Mouse (Mus musculus) gastrocnemius, adult 18-20 months (tissue): ENCODE results near the gene Ndufs3. TPM values are rescaled to one million over a fixed set of nuclear protein-coding genes. Genes with fewer than 3 reads are reported as not detected.
"Not testable (repeated sequence)": the region's sequence is repeated elsewhere in the genome, so short reads cannot be mapped to it uniquely, and the experiment has no call there.

Source experiments
- DNase-seq: peaks from one replicate; pipeline ENCODE4 v3.0.0; 2021; ENCODE audit warnings: low spot score
- total RNA-seq, 2 experiments: library from RNA; stranded (reverse); gene quantifications; 2 replicates each; pipeline ENCODE4 v1.2.3; 2021

The Ndufs3 gene
- total RNA-seq, 2 experiments from 2014 or later: 489 to 535 TPM

- no peak for DNase-seq
These were observed 6.2 kb upstream of the Ndufs3 start for GRCm38 (mm10) chr2:90910861-90911260.

DNA sequence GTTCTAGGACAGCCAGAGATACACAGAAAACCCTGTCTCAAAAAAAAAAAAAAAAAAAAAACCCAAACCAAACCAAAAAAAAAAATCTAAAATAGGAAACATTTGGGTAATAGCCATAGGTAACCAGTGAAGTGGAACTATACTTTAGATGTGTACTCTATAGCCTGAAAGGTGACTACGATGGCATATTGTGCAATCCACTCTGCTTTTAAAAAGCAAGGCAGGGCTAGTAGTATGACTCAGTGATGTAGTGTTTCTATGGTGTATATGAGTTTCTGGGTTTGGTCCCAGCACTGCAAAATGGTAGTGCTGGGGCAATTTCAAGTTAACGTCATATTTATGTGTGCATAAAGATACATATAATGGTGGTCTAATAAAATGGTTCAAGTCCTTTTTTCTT is 2.1 kb upstream of the Ndufs3 start:
- DNase-seq: no peak

DNA sequence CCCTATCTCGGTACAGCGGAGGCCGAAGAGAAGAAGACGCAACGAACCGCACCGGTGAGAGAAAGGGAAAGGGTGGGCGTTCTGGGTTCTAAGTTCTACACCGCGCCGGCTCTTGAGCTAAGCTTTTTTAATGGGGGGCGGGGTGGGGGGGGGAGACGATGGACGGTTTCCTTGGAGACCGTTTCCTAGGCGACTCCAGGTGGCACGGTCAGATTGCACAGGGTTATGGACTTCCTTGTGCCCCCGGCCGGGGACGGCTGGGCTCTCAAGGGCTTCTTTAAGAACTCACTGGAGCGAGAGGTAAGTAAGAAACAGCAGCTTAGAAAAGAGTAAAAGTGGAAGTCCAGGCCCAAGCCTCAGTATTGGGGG is 213 bp upstream of the Ndufs3 start:
- DNase-seq: no peak

DNA sequence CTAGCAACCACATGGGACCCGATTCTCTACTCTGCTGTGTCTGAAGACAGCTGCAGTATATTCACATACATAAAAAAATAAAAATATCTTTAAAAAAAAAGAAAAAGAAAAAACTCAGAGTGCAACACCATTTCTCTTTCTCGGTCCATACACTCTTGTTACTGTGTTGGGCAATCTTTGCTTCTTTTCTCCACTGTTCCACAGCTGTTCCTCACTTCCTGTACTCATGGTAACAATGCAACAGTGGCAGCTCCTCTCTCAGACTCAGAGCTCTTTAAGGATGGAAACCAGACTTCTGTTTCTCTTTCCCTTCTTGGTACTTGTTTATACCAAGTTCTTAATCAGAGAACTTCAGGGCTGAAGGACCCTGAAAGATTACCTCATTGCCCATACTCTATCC is 1.2 kb downstream of the Ndufs3 start:
- DNase-seq: no peak

DNA sequence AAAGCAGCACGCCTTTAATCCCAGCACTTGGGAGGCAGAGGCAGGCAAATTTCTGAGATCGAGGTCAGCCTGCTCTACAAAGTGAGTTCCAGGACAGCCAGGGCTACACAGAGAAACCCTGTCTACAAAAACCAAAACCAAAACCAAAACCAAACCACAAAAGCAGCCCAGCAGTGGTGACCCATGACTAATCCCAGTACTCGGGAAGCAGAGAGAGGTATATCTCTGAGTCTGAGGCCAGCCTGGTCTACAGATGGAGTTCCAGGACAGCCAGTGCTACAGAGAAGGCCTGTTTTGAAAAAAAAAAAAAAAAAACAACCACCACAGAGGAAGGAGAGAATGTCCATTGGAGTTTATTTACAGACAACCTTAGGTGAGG is 10.3 kb downstream of the Ndufs3 start:
- DNase-seq: not testable (repeated sequence)

DNA sequence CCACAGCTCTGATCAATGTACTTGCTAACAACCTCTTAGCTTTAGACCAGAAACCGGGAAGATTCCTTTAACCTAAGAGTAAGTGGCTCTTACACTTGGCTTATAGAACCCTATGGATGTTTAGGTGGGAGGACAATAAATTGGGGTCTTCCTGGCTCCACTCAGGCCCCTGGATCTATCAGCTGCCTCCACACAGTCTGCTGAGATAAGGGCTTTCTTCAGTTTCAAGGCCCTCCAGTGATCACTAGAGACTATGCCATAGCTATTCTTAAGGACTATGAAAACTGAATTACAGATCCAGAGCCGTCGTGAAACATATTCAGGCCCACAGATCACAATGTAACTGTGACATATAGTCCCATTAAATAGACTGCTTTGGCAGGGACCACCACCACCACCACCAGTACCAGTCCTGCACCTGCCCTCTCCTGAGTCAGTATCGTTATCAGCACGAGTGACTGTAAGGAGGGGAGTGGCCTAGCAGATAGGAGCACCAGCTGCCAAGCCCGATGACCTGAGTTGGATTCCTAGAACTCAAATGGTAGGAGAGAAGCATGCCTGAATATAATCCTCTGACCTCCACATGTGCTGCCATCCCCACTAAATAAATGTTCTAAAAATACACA is 10.8 kb downstream of the Ndufs3 start:
- DNase-seq: no peak

DNA sequence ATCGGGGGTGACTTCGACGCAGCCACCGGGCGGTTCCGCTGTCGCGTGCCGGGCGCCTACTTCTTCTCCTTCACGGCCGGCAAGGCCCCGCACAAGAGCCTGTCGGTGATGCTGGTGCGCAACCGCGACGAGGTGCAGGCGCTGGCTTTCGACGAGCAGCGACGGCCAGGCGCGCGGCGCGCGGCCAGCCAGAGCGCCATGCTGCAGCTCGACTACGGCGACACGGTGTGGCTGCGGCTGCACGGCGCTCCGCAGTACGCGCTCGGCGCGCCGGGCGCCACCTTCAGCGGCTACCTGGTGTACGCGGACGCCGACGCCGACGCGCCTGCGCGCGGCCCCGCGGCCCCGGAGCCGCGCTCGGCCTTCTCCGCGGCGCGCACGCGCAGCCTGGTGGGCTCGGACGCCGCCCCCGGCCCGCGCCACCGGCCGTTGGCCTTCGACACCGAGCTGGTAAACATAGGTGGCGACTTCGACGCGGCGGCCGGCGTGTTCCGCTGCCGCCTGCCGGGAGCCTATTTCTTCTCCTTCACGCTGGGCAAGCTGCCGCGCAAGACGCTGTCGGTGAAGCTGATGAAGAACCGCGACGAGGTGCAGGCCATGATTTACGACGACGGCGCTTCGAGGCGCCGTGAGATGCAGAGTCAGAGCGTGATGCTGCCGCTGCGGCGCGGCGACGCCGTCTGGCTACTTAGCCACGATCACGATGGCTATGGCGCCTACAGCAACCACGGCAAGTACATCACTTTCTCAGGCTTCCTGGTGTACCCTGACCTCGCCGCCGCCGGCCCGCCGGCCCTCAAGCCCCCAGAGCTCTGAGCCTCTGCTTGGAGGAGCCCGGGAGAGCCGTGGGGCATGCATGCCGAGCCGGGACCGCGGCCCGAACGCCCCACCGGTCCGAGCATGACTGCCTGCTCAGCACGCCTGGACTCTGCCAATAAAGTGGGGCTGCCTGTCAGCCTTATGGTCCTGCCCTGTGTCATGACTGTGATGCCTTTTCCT is 14.8 kb downstream of the Ndufs3 start:
- peak; percentile 25 for DNase-seq

DNA sequence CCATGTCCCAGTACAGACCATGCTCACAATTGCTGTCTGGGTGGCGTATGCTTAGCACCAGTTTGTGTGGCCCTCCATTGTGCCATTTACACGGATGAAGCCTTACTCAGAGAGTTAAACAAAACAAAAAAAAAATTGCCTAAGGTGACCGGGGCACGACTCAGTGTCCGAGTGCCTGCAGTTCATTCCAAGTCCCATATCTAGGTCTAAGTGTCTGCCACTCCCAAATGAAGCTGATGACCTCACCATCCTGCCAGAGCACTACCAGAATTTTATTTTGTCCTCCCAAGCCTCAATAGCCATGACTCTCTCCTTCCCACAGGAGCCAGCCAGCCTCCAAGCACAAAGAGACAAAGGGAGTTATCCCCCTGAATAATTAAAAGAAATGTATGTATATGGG is 17.0 kb downstream of the Ndufs3 start:
- DNase-seq: no peak

DNA sequence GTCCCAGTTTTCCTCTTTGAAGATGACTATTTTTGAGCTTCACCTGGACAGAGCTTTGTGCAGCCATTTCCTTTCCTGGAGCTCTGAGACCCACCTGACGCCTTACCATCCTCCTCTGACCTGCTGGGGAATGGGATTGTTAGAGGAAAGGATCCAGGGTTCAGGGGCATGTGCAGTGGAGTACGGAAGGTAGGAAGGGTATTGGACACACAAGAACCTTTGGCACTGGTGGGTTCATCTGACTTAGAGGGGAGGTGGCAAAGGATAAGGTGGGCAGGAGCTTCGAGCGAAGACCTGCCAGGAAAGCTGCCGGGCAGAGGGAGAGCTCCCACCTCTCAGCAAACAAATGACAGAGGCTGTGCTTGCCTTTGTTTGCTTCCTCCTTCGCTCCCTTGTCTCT is 18.2 kb downstream of the Ndufs3 start:
- DNase-seq: no peak

DNA sequence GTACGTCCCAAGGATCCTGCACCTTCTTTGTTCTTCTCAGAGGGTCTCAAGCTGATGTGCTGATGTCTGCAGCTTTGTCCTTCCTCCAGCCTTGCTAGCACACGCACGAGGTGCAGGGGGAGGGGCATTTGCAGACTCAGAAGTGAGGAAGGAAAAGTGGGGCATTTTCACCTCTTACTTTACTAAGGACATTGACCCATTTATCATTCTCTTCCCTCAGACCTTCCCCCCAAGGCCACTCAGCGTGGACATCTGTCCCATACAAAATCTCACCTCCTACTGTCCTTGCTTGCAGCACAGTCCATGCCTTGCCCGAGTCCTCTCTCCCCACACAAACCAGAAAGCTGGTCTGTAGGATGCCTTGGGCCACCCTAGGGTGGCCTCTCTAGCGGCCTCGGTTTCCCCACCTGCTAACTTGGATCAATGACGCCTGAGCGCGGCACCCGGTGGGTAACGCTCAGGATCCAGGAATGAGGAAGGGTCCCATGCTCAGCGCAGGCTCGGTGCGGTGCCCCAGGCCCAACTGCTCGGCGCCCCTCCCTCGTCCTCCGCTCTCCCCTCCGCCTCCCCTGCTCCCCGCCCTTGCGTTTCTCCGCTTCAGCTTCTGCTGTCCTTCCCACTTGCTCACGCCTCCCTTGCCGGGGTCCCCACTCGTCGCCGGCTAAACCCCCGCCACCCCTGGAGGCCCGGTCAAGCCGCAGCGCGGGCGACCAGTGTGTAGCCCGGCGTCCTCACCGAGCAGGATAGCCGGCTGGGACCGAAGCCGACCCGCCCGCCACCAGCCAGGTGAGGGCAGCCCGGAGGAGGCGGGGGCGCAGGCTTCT is 19.2 kb downstream of the Ndufs3 start, which contains the start of gene C1qtnf4:
TSS of gene C1qtnf4 (plus strand) at position 643 of the 824 bp plus-strand sequence.
- no peak for DNase-seq

DNA sequence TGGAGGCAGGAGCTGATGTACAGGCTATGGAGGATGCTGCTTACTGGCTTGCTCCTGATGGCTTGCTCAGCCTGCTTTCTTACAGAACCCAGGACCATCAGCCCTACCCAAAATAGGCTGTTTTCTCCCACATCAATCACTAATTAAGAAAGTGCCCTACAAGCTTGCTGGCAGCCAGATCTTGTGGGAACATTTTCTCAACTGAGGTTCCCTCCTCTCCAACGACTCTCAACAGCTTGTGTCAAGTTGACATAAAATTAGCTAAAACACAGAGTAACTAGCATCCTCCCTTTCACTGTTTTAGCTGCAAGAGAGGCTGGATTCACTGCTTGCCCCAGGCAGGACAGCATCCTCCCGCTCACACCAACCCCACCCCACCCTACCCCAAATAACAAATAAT is 22.8 kb downstream of the Ndufs3 start:
- no peak for DNase-seq

GRCm38 (mm10) chr2:90880144-90880785 is 24.4 kb downstream of the Ndufs3 start:
- DNase-seq: no peak

DNA sequence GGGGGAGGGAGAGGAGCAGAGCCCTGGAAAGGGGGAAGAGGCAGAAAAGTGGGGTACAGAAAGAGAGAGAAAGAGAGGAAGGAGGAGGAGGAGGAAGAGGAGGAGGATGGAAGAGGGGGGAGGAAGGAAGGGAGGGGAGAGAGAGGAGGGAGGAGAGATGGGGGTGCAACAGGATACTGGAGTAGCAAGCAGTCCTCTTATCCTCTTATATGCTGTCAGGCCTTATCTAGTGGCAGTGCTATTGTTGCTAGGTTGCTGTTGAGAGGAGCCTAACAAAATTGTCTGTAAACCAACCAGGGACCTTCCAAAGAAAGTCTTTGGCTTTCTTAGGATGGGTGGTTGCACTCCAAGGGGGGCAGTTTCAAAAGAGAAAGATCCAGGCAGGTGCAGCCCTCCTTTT is 25.2 kb downstream of the Ndufs3 start:
- no peak for DNase-seq

GRCm38 (mm10) chr2:90877584-90878259 is 26.9 kb downstream of the Ndufs3 start:
- no peak for DNase-seq

DNA sequence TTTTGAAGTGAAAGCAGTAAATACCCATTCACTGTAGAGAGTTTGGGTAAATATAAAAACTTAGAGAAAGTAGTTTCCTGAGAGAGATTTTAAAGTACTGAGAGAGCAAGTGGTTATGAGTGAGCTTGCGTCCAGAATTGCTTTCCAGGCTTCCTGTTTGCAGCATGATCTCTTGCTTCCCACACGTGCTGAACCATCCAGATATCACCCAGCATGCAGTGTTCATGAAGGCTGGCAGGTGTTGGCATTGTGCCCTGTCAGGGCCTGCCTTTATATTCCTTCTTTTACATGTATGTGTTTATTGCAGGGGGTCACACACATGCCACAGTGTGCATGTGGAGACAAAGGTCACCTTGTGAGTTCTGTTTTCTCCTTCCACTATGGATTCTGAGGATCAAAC is 29.4 kb downstream of the Ndufs3 start:
- no peak for DNase-seq

GRCm38 (mm10) chr2:90874025-90874424 is 30.6 kb downstream of the Ndufs3 start:
- no peak for DNase-seq

DNA sequence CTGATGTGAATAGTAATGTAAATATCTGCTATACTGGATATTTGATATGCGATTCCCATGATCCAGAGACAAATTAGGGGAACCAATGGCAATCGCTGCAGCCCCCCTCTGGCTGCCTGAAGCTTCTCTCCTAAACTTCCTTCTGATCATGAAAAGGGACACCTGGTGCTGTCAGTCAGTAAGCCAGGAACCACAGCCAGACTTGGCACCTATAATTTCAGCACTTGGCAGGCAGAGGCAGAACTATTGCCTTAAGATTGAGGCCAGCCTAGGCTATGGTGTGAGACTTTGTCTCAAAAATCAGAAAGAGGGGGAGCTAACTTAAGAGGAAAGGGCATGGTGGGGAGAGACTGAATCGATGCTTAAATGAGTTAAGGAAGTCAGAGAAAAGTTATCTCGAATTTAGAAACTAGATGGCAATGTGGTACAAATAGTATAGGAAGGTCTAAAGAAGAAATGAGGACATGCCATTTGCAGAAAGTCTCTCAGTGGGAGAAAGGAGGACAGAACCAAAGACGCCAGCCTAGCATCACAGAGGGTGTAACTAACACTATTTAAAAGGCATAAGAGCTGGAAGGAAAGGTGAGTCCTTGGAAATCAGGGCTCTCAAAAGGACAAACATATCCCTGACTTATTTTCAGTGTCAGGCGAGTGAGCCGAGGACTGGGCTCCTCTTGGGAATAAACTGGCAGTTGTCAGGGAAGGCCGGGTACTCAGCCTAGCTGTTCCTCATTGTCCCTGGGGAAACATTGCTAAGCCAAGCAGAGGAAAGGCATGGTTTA is 33.3 kb downstream of the Ndufs3 start:
- peak; percentile 80 for DNase-seq

DNA sequence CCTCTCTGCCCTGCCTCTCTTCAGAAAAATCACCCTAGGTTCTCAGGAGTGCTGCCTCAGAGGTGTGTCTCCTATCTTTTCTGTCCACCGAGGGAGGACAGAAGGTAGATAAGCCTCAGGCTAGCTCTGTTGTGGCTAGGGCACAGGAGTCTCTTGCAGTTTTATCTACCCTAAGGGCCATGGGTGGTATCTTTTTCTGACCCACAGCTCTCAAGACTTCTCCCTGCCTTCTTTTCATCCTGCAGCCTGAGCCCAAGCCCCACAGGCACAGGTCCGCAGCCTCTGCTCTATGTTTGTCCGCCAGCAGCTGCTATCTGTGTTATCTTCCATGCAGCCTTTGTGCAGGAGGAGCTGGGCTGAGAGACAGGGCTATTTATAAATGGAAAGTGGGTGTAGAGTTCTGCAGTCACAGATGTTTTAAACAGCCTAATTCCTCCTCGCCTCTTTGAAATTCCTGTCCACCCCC is 34.5 kb downstream of the Ndufs3 start:
- no peak for DNase-seq

DNA sequence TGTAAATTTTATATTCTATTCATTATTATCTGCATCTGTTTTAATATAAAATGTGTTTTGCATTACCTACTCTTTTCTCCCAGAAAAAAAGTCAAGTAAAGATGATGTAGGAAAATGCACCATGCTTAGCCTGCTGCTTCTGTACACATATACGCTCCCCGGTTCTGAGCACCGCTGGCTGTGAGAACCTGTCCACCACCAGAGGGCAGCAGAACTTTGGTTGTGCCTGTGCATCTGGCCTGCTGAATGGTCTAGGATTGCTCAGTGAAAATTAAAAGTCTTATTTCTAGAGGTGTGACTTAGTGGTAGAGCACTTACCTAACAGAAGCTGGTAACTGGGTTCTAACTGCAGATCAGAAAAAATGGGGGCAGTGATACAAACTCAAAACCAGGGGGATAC is 38.1 kb downstream of the Ndufs3 start:
- DNase-seq: peak; percentile 89

GRCm38 (mm10) chr2:90864184-90864583 is 40.4 kb downstream of the Ndufs3 start:
- no peak for DNase-seq
